Mouse (Mus musculus) liver, adult 2 months (tissue): Measurements from ENCODE around the gene Olfr1377.

Experiments
- CTCF ChIP-seq: fragments of 200-500 bp; IDR thresholded peaks from 2 replicates; pipeline ENCODE4 v1.5.1; 2011; ENCODE audit warnings: low read depth, low read length, control low read depth
- POLR2A ChIP-seq: fragments of 200-500 bp; IDR thresholded peaks from 2 replicates; pipeline ENCODE4 v1.6.1; 2011; ENCODE audit warnings: low read length, control low read depth; ENCODE audit not compliant: insufficient read depth; ENCODE audit errors: extremely low read depth

DNA sequence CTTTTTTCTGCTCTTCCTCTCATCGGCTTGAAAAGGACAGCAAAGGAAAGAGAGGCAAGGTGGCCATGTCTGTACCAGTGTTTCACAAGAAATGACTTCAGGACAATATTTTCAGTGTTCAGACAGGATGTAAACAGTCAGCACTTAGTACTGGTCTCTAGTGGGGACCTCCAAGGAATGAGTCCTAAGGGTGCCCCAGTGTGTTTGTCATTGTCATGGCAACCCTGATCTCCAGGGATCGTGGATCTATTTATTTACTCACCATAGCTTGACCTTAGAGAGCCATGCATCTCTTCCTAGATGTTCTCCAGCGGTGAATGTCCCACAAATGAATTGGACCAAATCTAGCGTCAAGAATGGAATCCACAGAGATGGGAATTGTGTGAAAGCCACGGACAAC lies 21.5 kb downstream of the Olfr1377 start, which contains the start of gene Olfr51:
- TF ChIP-seq POLR2A (no peak), CTCF (no peak)
